Mouse (Mus musculus) forebrain, embryonic 14.5 days (tissue): ENCODE data around the gene Prickle1. TPM values are rescaled to one million over a fixed set of nuclear protein-coding genes. Genes with fewer than 3 reads are reported as not detected.
A peak's percentile ranks its signal among the peaks of the same experiment; 100 is the strongest.

Experiments used
- ATAC-seq: fragments of 200-750 bp; cut with Nextera tagmentation; 2 replicates; pipeline ENCODE4 v1.8.0; 2017; ENCODE audit warnings: mild to moderate bottlenecking, moderate library complexity
- DNase-seq: peaks from one replicate; pipeline ENCODE4 v3.0.0-alpha.2; 2015; ENCODE audit warnings: low spot score
- H3K27ac ChIP-seq: fragments of 300-500 bp; sonication (generic); 2 replicates; pipeline ENCODE4 v1.5.1; 2014; ENCODE audit warnings: low read depth, mild to moderate bottlenecking, control low read depth, low read length, moderate library complexity
- H3K27me3 ChIP-seq: fragments of 300-500 bp; sonication (generic); replicated peaks from 2 replicates; pipeline ENCODE4 v1.6.1; 2014; ENCODE audit warnings: low read length, control low read depth, mixed read lengths; ENCODE audit not compliant: control insufficient read depth, insufficient read depth
- H3K36me3 ChIP-seq: fragments of 300-500 bp; sonication (generic); 2 replicates; pipeline ENCODE4 v1.6.1; 2014; ENCODE audit warnings: low read length, control low read depth; ENCODE audit not compliant: control insufficient read depth, insufficient read depth
- H3K4me1 ChIP-seq: fragments of 300-500 bp; sonication (generic); 2 replicates; pipeline ENCODE4 v1.6.1; 2014; ENCODE audit warnings: antibody characterized with exemption, low read length, control low read depth; ENCODE audit not compliant: control insufficient read depth, insufficient read depth
- H3K4me2 ChIP-seq: fragments of 300-500 bp; sonication (generic); 2 replicates; pipeline ENCODE4 v1.6.1; 2014; ENCODE audit warnings: mild to moderate bottlenecking, control low read depth, low read length
- H3K4me3 ChIP-seq: fragments of 300-500 bp; sonication (generic); 2 replicates; pipeline ENCODE4 v1.5.1; 2014; ENCODE audit warnings: low read depth, low read length, control low read depth
- H3K9ac ChIP-seq: fragments of 300-500 bp; sonication (generic); 2 replicates; pipeline ENCODE4 v1.6.1; 2014; ENCODE audit warnings: mild to moderate bottlenecking, low read length, control low read depth, moderate library complexity
- H3K9me3 ChIP-seq: fragments of 300-500 bp; sonication (generic); replicated peaks from 2 replicates; pipeline ENCODE4 v1.6.1; 2016; ENCODE audit warnings: low read length, control low read depth, mixed read lengths; ENCODE audit not compliant: control insufficient read depth
- WGBS: fragments of 180-500 bp; shearing (Covaris S2); extraction: QIAGEN DNeasy Blood & Tissue Kit; methylation state at CpG from one replicate; pipeline ENCODE4 v1.1.7; 2014; 5-methylcytosine and 5-hydroxymethylcytosine counted together
- polyA plus RNA-seq: library from polyadenylated mRNA; unstranded; fragments of >200 nt; fragmentation: Nextera tagmentation; extraction: Ambion mirVana; gene quantifications from 2 replicates; pipeline ENCODE4 v1.2.1, GENCODE M21; 2014

Gene Prickle1
- polyA plus RNA-seq, 1 experiment from 2014 or later, result 11.0 TPM

DNA sequence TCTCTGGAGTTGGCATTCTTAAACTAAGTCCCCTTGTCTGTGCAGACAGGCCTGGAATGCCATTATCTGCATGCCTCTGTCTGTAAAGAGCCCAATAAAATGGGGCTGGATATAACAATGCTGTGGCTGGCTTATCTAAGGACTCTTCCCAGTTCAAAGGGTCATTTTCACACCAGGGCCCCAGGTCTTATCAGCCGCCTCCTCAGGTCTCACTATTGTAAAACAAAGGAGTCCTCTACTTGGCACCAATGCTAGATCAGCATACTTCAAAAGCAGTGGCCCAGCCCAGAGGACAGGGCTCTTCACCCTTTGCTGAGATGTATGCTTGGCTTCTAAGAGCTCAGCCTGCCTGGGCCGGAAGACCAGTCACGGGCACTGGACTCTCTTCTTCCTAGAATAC is 56.3 kb downstream of the Prickle1 start:
- Histone ChIP-seq H3K9ac (no peak overlapping the region), H3K27ac (no peak overlapping the region), H3K4me1 (0 out of 2 replicates have a peak, but pooled peaks cover 7% of the 10 kb centered on the region), H3K4me3 (no peak overlapping the region), H3K4me2 (no peak overlapping the region), H3K9me3 (no peaks in the 10 kb centered on the region), H3K36me3 (no peaks in the 10 kb centered on the region), H3K27me3 (no peaks in the 10 kb centered on the region)
- no peak for DNase-seq
- ATAC-seq, result no peak
- WGBS, result 74% methylated on average over 3 of the region's 3 CpGs

DNA sequence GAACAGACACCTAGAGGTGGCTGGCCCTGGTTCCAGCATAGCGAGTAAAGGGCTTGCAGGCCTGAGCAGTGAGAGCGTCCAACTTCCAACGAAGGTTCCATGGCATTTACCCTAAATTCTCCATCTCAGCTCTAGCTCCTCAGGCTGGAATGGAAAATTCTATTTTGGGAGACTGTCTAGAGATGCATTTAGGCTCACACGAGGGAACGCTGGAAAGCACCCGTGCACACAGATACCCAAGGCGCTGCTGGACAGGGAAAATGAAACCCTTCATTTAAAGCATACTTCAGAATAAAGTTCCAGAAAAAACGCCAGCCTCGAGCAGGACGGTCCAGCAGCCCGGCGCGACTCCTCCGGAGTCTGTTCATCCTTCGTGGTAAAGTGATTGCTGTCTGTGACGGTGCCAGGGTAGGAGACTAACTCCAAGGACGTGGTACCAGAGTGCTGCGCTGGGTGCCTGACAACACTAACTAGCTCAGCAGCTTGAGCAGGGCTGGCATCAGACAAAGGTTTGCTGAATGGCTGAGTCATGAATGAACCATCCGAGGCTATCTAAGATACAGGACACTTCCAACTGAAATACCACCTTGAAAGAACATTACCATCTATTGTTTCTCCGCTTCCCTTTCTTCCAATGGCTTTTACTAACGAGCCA is 57.0 kb downstream of the Prickle1 start:
- WGBS, result 77% methylated on average over 21 of the region's 21 CpGs
- Histone ChIP-seq H3K9ac (no peak overlapping the region), H3K27ac (no peak overlapping the region), H3K9me3 (no peaks in the 10 kb centered on the region), H3K36me3 (no peaks in the 10 kb centered on the region), H3K4me2 (no peak overlapping the region), H3K27me3 (no peaks in the 10 kb centered on the region), H3K4me1 (0 out of 2 replicates have a peak, but pooled peaks cover 7% of the 10 kb centered on the region), H3K4me3 (no peak overlapping the region)
- ATAC-seq (no peak), DNase-seq (no peak)

DNA sequence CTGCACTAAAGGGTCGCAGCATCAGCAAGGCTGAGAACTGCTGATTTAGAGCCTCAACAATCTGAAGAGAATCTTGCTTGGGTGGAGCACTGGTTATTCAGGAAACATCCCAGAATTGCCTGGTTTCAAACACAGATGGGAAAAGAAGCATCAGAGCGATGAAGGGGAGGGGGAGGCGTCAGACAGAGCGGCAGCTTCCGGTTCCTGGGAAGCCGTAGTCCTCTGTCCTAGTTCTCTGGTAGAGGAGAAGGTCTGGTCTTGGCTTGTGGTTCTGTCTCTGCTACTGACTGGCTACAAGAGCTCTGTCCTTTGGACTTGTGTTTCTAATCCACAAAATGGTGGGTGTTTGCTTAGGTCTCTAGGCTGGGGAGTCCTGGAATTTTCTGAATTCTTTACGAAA is 57.9 kb downstream of the Prickle1 start:
- no peak overlapping the region for H3K9ac ChIP-seq

DNA sequence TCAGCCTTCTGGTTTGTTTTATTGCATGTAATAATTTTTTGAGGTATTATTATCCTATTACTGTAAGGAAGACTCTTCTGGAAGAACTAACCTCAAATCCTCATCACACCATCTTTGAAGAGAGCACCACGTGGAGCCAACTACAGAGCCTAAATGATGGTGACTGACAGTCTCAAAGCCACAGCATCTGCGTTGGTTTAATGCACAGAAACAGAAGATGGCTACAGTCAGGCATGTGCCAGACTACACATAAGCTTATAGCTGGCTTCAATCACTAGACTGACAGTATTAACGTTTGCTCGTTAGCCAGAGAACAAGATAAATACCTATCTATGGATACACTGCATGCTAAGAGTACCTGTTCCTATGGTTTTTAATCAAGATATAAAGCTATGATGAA is 59.5 kb downstream of the Prickle1 start:
- Histone ChIP-seq H3K4me2 (no peak overlapping the region), H3K9ac (no peak overlapping the region), H3K27ac (no peak overlapping the region), H3K36me3 (no peaks in the 10 kb centered on the region), H3K4me1 (0 out of 2 replicates have a peak, but pooled peaks cover 7% of the 10 kb centered on the region), H3K9me3 (no peaks in the 10 kb centered on the region), H3K27me3 (no peaks in the 10 kb centered on the region), H3K4me3 (no peak overlapping the region)
- DNase-seq (peak; percentile 73), ATAC-seq (peak; percentile 79)
- WGBS, result 45% methylated on average over 4 of the region's 4 CpGs

More for the DNA sequence above, 57.9 kb downstream of the Prickle1 start:
- no peaks in the 10 kb centered on the region for H3K36me3 ChIP-seq
- no peak overlapping the region for H3K4me2 ChIP-seq
- WGBS, result 71% methylated on average over 7 of the region's 7 CpGs
- 0 out of 2 replicates have a peak, but pooled peaks cover 7% of the 10 kb centered on the region for H3K4me1 ChIP-seq
- no peaks in the 10 kb centered on the region for H3K27me3 ChIP-seq
- ATAC-seq, result no peak
- no peak for DNase-seq
- no peak overlapping the region for H3K4me3 ChIP-seq
- no peaks in the 10 kb centered on the region for H3K9me3 ChIP-seq
- no peak overlapping the region for H3K27ac ChIP-seq

DNA sequence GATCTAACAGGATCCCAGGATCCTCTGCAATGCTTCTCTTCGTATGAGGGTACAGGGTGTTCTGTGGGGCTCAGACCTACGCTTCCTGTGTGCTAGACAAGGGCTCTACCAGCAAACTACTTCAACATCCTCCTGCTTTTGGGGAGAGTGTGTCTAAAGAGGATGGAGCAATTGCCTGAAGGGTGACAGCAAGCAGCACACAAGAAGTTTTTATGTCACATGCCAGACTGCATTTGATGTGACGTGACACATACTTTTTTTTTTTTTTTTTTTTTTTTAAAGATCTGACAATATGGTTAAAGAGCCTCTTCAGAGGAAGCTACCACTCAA is 65.0 kb downstream of the Prickle1 start:
- Histone ChIP-seq H3K4me3 (no peak overlapping the region), H3K4me1 (no peaks in the 10 kb centered on the region), H3K4me2 (no peak overlapping the region), H3K9ac (no peak overlapping the region), H3K36me3 (no peaks in the 10 kb centered on the region), H3K27me3 (no peaks in the 10 kb centered on the region), H3K27ac (no peak overlapping the region), H3K9me3 (no peaks in the 10 kb centered on the region)
- WGBS, result 79% methylated on average over 3 of the region's 3 CpGs
- ATAC-seq (no peak), DNase-seq (no peak)

DNA sequence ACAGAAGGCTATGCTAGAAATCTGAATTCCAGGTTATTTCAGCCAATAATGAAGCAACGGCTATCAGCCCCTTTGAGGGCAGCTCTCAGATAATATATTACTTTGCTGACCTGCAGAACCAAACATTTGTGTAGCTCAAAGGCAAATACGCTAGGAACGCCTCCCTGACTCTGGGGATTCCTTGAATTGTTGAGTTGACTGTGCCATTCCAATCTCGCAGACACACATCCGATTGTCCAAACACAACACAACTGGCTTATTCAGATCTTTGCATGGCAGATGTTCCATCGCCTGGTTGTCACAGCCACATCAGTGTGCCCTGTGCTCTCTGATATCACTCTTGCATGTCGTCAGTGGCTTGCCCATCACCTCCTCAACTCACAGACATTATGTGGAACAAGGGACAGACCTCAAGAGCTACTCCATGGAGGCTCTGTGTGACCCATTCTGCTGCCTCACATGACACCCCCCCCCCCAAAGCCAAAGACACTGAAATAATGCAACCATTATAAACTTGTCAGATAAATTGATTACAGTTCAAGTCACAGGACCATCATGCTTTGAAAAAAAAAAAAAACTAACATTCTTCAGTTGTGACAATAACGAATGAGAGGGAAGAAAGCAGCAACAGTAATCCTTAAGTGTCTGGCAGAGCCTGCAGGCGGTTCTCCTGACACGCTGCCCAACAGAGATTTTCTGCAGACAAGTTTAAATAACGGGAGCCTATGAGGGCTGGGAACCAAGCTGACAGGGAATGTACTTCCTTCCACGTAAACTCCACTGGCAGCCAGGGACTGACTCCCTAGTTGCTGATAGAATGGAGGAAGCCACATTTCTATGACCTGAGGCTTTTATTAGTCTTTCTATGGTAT is 65.6 kb downstream of the Prickle1 start:
- Histone ChIP-seq H3K36me3 (no peaks in the 10 kb centered on the region), H3K9ac (no peak overlapping the region), H3K27me3 (no peaks in the 10 kb centered on the region), H3K9me3 (no peaks in the 10 kb centered on the region), H3K4me3 (no peak overlapping the region), H3K4me1 (no peaks in the 10 kb centered on the region), H3K27ac (no peak overlapping the region), H3K4me2 (no peak overlapping the region)
- 70% methylated on average over 12 of the region's 12 CpGs for WGBS
- no peak for ATAC-seq
- DNase-seq, result no peak

DNA sequence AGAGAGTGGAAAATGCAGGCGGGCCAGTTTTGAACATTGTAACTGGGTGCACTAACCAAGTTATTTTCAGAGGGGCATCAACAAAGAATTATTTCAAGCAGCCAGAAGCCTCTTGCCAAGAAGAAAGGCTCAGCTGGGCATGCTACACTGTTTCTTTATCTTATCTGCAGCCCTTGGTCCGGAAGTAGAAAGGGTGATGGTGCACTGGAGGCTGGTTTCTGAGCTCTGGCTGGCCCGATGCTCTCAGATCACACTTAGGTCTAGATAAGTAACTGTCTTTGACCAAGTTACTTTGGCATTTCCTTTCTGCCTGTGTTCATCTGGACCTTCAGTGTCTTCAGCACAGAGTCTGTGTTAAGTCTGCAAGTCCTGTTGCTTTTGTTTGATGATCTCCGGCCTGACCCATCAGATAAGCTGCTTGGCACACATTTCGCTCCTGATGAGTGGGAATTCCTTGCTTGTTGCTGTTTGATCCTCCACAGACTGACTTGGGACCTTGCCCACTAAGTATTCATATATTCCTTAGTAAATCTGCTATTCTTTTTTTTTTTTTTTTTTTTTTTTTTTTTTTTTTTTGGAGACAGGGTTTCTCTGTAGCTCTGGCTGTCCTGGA is 70.3 kb downstream of the Prickle1 start:
- DNase-seq, result no peak
- no peak for ATAC-seq
- Histone ChIP-seq H3K9ac (no peak overlapping the region), H3K4me3 (no peak overlapping the region), H3K4me1 (no peaks in the 10 kb centered on the region), H3K36me3 (no peaks in the 10 kb centered on the region), H3K4me2 (no peak overlapping the region), H3K27me3 (no peaks in the 10 kb centered on the region), H3K27ac (no peak overlapping the region), H3K9me3 (no peaks in the 10 kb centered on the region)
- WGBS, result 93% methylated on average over 5 of the region's 5 CpGs

DNA sequence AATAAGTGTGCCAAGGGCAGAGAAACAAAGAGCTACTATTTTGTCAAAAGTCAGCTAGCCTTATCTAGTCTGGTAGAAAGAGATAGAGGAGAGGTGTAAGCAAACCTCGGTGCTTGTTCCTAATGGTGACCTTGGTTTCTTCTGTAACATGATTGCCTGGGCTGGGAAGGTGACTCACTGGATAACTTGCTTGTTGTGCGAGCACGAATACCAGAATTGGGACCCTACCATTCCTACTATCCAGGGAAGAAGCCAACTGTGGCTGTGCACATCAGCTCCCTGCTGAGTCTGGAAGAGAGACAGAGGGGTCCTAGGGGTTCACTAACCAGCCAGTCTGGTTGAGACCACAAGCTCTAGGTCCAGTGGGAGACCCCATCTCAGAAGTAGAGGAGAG is 73.9 kb downstream of the Prickle1 start:
- Histone ChIP-seq H3K27me3 (no peaks in the 10 kb centered on the region), H3K27ac (no peak overlapping the region), H3K9me3 (no peaks in the 10 kb centered on the region), H3K4me1 (peaks cover 8% of the 10 kb centered on the region; the same call in 1 of the 2 replicates), H3K36me3 (no peaks in the 10 kb centered on the region), H3K9ac (no peak overlapping the region), H3K4me2 (no peak overlapping the region), H3K4me3 (no peak overlapping the region)
- no peak for ATAC-seq
- 42% methylated on average over 3 of the region's 3 CpGs for WGBS
- DNase-seq, result no peak
